Mouse (Mus musculus) myocyte (in vitro differentiated cells): ENCODE measurements around the gene Lrrc8c.

Experiments
- CEBPB ChIP-seq: IDR thresholded peaks from 2 replicates; pipeline ENCODE4 v1.6.1; 2011; ENCODE audit warnings: mild to moderate bottlenecking, moderate library complexity; ENCODE audit not compliant: poor library complexity, insufficient read depth, severe bottlenecking
- E2F4 ChIP-seq: IDR thresholded peaks from one replicate; pipeline ENCODE4 v1.6.1; 2011; ENCODE audit warnings: mild to moderate bottlenecking, control low read depth, moderate library complexity; ENCODE audit not compliant: insufficient read depth
- MAX ChIP-seq: IDR thresholded peaks from one replicate; pipeline ENCODE4 v1.6.1; 2011; ENCODE audit warnings: low read depth, mild to moderate bottlenecking, control low read depth
- MYOD1 ChIP-seq, 3 experiments: IDR thresholded peaks; one replicate each; pipeline ENCODE4 v1.6.1; 2011; ENCODE audit warnings: control low read depth in 2 of 3, low read depth in 2 of 3, mild to moderate bottlenecking in 2 of 3, moderate library complexity in 1 of 3; ENCODE audit not compliant: insufficient read length in 2 of 3, control insufficient read depth in 1 of 3
- POLR2A ChIP-seq: IDR thresholded peaks from one replicate; pipeline ENCODE4 v1.6.1; 2011; ENCODE audit warnings: low read depth, mild to moderate bottlenecking, control low read depth, moderate library complexity; ENCODE audit not compliant: insufficient read length
- POLR2AphosphoS2 ChIP-seq: IDR thresholded peaks from one replicate; pipeline ENCODE4 v1.6.1; 2011; ENCODE audit warnings: low read depth, control low read depth; ENCODE audit not compliant: insufficient read length
- SRF ChIP-seq: IDR thresholded peaks from one replicate; pipeline ENCODE4 v1.6.1; 2011; ENCODE audit warnings: low read depth; ENCODE audit not compliant: control insufficient read depth, insufficient read length
- TCF12 ChIP-seq: IDR thresholded peaks from one replicate; pipeline ENCODE4 v1.6.1; 2011; ENCODE audit warnings: mild to moderate bottlenecking, control low read depth; ENCODE audit not compliant: poor library complexity, insufficient read depth, severe bottlenecking
- USF1 ChIP-seq: IDR thresholded peaks from one replicate; pipeline ENCODE4 v1.6.1; 2011; ENCODE audit warnings: low read depth, mild to moderate bottlenecking, control low read depth, moderate library complexity

GRCm38 (mm10) chr5:105490211-105490610, 29.0 kb upstream of the Lrrc8c start:
- TF ChIP-seq USF1 (no peak), POLR2AphosphoS2 (no peak), POLR2A (no peak), TCF12 (no peak), MYOD1 (IDR thresholded peaks at IDR 0.05; ENCODE audit: control insufficient read depth in 1 of 3, insufficient read length in 2 of 3, low read depth in 2 of 3) (no peak), CEBPB (no peak), SRF (no peak), MAX (no peak), E2F4 (no peak)
